Mouse (Mus musculus) erythroid progenitor cell, adult 5-6 weeks (primary cell): ENCODE results near the gene Cabp7. TPM values are rescaled to one million over a fixed set of nuclear protein-coding genes. Genes with fewer than 3 reads are reported as not detected.

Source experiments
- ATAC-seq: replicated peaks from 2 replicates; pipeline ENCODE4 v1.8.0; 2016; ENCODE audit warnings: moderate number of reproducible peaks, mild to moderate bottlenecking, moderate TSS enrichment, inconsistent platforms; ENCODE audit not compliant: poor library complexity, low FRiP score, severe bottlenecking
- total RNA-seq, 2 experiments: library from RNA; stranded (forward) in 1 of 2; stranded (reverse) in 1 of 2; fragments of 150-400 nt in 1 of 2; fragments of 186-747, 209-891 nt in 1 of 2; gene quantifications; 2 replicates each; pipeline versions ENCODE4 v1.2.3 to v1.2.4; 2015 to 2017; ENCODE audit warnings: low replicate concordance in 2 of 2

Cabp7 gene
- total RNA-seq, 2 experiments from 2014 or later = not detected

DNA sequence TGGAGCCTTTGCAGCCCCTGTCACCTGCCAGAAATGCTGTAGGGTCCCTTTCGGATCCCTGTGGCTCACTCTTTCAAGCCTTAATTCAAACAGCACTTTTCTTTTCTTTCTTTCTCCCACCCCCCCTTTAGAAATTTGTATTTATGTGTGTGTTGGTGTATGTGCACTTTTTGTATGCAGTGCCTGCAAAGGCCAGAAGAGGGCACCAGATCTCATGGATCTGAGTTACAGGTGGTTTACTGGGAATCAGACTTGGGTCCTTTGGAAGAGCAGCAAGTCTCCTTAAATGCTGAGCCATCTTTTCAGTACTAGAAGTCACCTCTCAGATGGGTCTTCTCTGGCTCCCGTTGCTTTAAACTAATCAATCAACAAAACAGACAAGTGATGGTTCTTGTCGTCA, 7.5 kb upstream of the Cabp7 start:
- no peak for ATAC-seq

DNA sequence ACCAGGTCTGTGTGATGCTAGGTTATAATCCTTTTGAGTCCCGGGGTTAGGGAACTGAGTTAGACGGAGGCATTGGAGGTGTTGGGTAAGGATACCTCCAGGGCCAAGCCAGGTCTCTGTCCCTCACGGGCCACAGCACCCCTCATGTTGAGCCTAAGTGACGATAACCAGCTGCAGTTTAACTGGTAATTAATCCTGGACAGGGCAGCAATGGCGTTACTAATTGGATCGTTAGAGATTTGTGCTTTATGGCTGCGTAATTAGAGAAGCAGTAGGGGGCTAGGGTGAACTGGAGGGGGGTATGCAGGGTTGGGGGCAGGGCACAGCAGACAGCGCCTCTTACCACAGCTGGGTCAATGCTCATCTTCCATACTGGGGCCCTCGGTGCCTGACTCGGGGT, 6.3 kb upstream of the Cabp7 start:
- ATAC-seq = no peak

DNA sequence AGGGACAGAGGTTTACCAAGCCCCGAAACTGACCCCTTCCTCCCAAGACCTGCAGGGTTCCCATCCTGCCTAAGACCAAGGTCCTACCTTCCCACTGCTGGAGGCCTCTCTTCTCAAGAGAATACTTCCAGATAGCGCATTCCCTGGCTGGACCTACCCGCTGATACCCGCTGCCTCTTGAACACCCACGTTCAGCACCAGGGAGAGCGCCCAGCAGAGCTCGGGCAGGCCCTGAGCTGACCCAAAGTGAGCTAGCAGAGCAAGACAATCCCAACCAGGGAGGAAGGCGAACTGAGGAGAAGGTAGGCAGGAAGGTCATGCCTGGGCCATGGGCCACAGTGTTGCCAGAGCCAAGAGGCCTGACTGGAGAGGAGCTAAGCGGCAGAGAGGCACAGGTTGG, 3.7 kb upstream of the Cabp7 start:
- ATAC-seq = no peak

DNA sequence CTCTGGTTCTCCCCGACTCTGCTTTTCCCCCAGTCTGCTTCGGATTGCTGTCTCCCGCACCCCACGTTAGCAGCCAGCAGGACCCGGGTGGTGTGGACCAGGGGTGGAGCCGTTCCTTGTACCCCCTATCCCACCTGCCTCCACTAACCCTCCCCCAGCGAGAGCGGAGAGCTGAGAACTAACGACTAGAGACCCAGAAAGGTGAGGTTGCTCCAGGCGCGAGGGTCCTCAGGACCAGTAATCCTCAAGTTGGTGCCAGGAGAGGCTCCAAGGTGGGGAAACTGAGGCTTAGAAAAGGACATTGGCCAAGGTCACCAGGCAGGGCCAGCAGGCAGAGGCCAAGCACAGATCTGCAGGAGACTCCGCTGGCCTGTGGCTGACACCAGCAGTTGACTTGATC, 707 bp upstream of the Cabp7 start:
- no peak for ATAC-seq

DNA sequence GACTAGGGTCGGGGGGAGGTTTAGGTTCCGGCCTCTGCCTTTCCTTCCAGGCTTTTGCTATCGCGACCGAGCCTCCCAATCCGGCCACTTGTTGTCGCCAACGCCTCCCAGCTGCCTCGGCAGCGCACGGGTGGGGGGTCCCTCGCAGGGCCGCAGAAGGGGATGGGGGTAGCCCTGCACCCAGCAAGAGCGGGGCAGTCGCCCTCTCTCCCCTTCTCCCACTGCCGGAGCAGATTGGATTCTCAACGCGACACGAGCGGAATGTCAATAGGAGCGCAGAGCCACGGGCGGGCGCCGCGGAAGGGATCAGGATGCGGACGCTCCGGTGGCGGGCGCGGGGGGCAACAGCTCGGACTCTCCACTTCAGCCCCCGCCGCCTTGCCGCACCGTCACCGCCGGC, 609 bp downstream of the Cabp7 start:
- ATAC-seq = no peak

DNA sequence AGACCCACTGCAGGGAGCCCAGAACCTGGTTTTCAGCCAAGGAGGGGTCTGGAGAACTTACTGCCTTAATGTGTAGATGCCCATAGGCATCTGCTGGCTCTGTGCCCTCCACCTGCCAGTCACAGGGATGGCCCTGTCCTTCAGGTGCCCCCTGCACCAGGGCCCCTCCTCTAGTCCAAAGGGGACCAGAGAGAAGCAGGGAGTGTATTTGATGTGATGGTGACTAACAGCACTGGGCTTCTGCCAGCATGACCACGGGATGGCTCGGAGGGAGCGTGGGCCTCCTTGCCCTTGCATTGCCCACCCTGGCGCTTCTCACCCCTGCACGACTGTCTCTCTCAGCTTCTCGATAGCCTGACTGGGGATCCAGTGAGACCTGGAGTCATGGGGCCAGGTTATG, 1.9 kb downstream of the Cabp7 start:
- ATAC-seq = no peak

DNA sequence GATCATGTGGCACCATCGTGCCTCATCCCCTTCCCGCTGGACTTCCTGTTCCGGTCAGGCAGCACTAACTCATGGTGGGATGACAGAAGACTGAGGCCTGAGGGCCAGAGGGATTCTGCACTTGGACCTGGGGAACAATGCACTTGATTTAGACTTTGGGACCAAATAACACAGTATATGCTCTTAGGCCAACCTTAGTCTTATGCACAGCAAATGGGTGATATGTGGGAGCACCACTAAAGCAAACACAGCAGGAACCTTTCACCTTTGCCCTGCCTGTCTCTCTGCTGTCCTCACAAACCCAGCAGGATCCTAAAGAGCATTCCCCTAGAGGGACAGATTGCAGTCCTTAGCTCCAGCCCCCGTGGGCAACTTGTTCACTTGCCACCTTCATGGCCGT, 5.8 kb downstream of the Cabp7 start:
- ATAC-seq = no peak

DNA sequence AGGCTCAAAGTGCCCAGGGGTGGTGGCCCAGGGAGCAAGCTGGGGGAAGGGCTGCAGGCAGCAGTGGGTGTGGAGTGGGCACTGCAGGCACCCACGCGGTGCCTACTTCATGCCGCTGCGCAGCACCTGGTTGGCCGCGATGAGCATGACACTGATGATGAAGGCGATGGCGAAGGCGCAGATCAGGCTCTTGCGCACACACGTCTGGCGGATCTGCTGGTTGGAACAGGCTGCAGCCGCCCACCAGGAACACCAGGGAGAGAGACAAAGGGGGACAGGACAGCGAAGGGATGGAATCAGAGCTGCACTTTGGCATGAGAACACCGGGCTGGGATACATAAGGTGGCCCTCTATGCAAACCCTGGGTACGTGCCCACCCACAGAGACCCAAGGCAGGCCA, 7.9 kb downstream of the Cabp7 start:
- ATAC-seq = no peak

DNA sequence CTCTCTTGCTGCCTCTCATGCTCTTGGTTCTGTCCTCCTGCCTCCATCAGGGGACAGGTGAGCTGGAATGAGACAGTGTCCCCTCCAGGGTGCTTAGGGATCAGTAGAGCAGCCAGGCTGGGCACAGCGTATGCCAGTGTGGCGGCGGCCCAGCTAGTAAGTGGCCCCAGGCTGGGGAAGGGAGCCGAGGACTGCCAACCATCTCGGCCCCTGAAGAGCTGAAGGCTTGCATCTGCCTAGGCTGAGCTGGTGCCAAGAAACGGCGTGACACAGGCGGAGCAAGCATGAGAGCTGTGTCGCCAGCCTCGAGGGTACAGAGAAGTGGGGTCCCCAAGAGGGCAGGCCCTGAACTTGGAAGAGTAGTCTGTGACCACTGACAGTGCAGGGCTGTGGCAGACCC, 8.9 kb downstream of the Cabp7 start:
- no peak for ATAC-seq

DNA sequence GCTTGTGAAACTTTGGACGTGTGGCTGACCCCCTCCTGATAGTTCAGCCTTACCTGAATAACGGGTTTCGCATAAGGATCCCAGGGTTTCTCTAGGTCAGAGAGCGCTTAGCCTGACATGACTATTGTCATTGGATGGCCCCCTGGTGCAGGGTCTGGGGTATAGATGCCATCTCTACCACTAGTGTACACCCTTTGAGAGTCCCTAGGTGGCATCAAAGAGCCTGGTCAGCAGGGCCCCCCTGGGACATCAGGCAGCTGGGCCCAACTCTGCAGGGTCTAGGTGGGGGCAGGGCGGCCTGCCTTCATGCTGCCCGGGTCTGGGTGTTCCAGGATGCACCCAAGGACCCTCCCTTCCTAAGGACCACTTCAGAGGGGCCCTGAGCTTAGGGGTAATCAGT, 10.2 kb downstream of the Cabp7 start:
- no peak for ATAC-seq

DNA sequence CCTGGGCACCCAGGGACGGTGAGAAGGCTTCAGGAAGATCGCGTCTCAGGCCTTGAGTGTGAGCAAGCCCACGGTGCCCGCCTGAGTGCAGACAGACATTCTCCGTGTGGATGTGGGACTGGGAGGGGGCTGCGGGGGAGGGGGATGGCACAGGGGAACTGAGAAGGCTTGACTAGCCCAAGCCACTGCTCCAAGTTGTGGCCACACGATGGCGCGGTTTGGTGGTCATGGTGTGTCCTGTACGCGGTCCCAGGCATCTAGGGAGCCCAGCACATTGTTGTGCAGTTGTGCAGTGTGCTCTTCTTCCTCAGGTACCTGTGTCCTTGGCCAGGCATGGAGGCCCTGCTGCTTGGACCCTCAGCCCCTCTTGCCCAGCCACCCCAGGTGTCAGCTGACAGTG, 12.4 kb downstream of the Cabp7 start:
- no peak for ATAC-seq

DNA sequence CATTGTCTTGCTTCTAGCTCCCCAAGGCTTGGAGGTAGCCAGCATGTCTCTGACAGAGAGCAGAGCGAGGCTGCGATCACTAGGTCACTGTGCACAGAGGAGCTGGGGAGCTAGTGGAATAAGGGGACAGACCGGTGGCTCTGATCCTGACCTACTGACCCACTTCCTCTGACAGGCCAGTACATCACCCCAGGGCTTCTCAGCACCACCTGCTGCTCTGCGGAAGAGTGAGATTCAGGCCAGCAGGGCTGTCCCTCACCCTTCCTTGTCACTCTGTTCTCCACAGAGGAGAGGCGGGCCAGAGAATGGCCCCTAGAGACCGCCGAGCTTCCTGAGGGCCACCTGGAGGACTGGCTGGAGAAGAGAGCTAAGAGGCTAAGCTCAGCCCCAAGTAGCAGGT, 14.8 kb downstream of the Cabp7 start:
- no peak for ATAC-seq

DNA sequence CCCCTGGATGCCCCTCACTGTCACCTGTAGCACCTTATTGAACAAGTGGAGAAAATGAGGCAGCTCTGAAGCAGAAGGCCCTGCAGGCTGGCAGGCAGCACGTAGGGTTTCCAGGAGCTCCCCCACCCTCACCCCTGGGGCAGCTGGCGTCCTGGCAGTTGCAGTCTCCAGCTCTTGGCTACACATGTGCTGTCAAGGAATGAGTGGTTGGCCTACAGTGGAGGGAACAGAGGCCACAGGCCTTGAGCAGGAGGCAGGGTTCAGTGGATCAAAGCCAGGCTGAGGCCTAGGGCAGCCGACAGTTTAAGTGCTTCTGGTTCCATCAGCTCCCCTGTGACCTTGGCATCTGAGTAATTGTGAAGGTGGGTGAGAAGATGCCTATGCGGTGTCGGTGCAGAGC, 15.7 kb downstream of the Cabp7 start:
- no peak for ATAC-seq

DNA sequence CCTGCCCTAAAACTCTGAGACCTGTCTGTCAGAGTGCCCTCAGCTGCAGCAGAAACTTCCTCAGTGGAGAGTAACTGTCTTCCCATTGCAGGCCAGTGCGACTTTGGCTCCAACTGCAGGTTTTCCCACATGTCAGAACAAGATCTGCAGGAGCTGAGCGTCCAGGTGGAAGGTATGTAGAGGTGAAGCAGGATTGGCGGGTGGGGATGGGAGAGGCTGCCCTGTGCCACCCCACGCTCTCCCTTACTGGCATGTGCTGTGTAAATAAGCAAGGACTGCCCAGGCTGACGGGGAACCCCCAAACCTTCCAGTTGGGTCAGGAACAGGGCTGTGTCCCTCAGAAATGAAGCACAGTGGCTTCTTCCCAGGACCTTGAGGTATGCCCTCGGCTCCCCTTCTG, 16.5 kb downstream of the Cabp7 start:
- ATAC-seq = no peak

DNA sequence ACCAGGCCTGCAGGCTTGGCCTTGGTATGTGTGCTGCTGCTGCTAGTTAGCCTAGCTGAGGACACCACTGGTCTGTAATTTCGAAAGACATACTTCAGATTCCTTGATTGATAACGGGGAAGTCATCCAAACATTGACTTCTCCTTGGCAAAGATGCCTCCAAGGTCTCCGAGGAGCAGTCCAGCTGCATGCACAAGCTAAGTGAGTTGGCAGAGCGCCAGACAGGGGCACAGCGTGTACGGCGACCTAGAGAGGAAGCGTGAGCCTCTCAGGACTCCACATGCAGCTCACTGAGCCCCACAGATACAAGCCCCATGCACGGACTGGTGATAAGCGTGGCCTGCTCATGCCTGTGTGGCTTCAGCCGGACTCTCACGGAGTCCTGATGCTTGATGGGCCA, 17.0 kb downstream of the Cabp7 start:
- no peak for ATAC-seq

DNA sequence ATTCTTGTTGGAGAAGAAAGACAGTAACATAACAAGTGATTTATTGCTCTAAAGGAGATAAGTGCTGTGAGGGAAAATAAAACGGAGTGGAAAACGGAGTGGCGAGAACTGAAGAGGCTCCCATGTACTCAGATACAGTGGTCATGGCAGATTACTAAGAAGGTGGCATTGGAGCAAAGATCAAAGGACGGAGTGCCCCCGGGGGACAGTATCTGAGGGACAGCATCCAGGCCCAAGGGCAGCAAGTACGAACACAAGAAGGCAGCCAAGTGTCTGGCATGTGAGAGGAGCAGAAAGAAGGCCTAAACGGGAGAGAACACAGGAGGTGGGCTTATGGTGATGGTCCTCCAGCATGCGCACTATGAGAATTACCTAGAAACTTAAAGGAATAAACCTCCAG, 24.9 kb downstream of the Cabp7 start:
- ATAC-seq = no peak

DNA sequence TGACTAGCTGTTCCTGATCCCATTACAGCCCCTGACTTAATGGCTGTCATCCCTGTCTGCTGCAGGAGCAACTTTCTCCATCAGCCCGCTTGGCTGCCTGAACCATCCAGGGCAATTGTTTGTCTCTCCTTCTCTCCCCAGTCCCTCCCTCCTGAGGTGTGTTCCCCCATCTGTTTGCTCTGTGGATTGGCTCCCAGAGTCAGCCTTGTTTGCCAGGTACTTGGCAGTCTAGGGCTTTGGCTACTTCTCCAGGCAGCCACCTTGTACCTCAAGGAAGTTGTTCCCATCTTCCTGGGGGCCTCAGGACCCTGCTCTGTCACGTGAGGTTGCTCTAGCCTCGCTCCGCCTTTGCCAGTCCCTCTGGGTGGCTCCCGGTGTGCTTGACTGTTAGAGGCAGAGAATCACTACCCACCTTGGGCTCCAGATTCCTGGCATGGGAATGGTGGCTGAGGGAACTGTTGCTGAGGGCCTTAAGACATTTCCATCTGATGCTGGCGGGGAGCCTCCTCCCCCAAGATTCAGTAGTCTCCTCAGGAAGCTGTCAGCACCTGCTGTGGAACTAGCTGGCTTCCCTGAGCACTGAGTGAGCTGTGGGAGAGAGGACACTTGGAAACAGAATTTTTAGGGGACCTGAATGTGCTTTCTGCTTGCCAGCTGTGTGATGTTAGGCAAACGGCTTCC, 25.5 kb downstream of the Cabp7 start:
- no peak for ATAC-seq

DNA sequence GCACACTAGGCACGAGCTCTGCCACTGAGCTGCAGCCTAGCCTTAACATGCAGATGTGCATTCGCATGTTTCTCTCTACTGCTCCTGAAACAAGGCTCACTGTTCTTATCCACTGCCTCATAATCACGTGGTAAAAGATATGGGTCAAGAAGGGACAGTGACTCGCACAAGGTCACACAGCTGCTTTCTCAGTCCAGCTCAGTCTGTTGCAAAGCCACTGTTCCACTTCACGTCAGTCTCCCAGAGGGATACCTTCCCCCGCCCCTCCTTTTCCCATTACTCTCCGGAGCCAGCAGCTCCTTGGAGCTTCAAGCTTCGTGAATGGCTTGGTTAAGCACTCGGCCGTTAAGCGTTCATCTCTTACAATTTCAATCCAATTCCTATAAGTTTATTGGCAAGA, 26.2 kb downstream of the Cabp7 start:
- no peak for ATAC-seq

DNA sequence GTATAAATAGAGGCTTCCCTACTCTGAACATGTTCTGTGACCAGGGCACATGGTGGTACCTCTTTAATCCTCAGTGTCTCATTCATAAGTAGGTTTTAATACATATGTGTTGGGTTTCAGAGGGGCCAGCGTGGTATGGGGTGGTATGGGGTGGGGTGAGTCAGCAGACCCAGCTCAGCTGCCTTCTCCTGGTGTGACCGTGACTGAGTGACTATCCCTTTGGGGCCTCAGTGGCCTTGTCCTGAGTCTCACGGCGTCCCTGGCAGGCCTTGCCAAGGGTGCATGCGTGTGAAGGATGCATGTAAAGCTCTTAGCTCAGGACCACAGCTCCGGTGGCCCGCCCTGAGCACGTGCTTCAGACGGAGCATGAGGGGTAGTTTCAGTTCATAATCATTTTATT, 26.6 kb downstream of the Cabp7 start:
- ATAC-seq = no peak

DNA sequence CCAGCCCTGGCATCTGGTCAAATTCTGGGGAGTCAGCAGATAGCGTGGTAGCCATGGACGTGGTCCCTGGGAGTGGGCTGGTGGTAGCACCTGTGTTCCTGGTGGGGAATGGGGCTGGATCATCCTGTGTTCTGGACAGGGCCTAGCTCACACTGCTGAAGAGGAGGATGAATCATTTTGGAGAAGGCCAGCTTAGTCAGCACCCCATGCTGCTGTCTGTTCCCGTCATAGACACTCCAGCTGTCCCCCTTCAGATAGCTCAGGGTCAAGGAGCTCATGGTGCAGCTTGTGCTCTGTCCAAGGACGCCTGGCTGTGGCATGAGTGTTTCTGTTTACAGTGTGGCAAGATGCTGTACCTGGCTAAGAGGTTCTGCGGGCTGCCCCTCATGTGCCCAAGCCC, 28.0 kb downstream of the Cabp7 start:
- no peak for ATAC-seq

DNA sequence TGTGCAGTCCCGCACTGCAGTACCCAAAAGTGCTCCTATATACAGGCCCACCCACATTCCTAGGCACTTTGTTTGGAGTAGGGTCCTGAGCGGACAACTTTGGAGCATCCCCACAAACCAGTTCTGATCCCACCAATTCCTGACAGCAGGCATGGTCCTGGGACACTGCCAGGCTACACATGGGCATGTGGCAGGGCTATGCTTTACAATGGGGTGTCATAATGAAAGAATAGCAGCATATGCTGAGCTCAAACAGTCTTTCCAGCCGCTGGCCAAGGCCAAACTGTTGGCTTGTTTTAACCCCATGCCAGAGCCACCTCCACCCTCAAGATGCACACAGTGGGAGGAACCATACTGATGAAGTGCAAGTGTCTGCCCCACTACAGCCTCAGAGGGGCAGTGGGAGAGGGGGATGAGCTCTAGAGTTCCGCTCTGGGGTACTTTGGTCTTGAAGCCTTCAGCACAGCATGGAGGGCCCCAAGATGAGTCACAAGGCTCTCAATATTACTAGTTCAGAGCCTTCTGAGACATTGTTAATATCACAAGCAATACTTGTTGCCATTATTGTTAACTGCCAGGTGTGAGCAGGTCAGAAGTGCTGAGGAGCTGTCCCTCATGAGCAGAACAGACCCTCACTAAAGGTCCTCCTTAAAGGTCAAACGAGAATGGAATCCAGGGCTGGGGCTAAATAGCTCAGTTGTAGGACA, 29.9 kb downstream of the Cabp7 start:
- ATAC-seq = no peak

DNA sequence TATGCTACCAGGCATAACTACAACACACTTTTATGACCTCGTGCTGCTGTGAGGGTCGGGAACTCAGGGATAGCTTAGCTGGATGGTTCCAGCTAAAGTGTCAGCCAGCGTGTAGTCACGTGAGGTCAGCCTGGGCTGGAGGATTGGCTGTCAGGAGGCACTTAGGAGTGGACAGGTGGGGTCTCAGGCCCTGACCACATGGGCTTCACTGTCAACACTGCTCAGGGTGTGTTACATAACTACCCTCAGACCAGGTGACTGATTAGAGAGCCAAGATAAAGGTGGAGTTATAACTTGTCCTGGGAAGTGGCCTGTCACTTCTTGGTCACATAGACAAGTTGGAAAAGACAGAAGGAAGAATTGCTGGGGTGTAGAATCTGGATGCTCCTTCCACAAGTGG, 31.0 kb downstream of the Cabp7 start:
- ATAC-seq = no peak
